Mouse (Mus musculus) kidney, adult 2 months (tissue): Measurements from ENCODE around the gene Gli2.

Experiments
- CTCF ChIP-seq: fragments of 200-500 bp; conservative IDR thresholded peaks from 2 replicates; pipeline ENCODE4 v1.5.1; 2011; ENCODE audit warnings: low read depth, mild to moderate bottlenecking, control low read depth, low read length, moderate library complexity, mixed read lengths; ENCODE audit not compliant: insufficient read depth, insufficient read length
- POLR2A ChIP-seq: fragments of 200-500 bp; IDR thresholded peaks from one replicate; pipeline ENCODE4 v1.6.1; 2011; ENCODE audit warnings: low read depth, low read length, control low read depth

DNA sequence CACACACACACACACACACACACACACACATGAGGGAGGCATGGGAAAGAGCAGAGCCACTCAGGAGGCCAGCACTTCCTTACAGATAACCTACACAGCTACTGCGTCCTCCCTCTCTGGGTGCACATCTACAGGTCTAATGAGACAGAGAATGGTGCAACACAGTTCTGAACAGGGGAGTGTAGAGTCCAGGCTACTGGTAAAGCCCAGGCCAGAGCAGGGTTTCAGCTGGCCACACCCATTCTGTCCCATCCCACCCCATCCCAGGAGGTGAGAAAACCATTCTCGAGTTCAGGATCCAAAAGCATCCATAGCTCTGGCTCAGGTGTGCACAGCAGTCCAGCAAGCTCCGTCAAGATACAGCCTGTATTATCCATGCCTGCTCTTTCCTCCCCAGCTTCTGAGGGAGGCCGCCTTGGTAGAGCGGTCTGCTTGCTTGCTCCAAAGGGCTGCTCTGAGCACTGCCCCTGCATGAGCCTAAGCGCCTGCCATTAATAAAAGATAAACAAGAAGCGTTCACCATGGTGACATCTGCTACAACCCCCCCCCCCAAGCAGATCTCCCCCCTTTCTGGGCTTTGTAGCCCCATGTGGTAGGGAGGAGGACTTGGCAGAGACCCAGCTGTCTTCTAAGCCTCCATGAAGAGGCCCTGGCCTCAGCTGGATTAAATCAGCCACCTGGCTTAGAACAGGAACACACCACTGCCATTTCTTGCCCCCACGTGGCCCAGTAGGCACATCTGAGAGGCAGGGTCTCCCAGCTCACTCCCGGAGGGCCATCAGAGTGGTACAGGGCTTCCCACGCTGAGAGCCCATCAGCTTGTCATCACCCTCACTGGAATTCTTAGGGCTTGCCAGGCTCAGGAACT lies 98.8 kb downstream of the Gli2 start:
- TF ChIP-seq POLR2A, result no peak
- no peak for TF ChIP-seq CTCF
